Mouse (Mus musculus) hindbrain, embryonic 16.5 days (tissue): ENCODE data around the gene AA792892. TPM values are rescaled to one million over a fixed set of nuclear protein-coding genes. Genes with fewer than 3 reads are reported as not detected.
"Not testable (repeated sequence)": the region's sequence is repeated elsewhere in the genome, so short reads cannot be mapped to it uniquely, and the experiment has no call there.

Source experiments
- ATAC-seq: fragments of 200-750 bp; cut with Nextera tagmentation; 2 replicates; pipeline ENCODE4 v1.8.0; 2017; ENCODE audit warnings: moderate TSS enrichment, moderate library complexity
- H3K27ac ChIP-seq: fragments of 300-500 bp; sonication (generic); 2 replicates; pipeline ENCODE4 v1.5.1; 2014; ENCODE audit warnings: low read depth, mild to moderate bottlenecking, control low read depth, low read length, moderate library complexity
- H3K27me3 ChIP-seq: fragments of 300-500 bp; sonication (generic); replicated peaks from 2 replicates; pipeline ENCODE4 v1.6.1; 2014; ENCODE audit warnings: low read length; ENCODE audit not compliant: control insufficient read depth, insufficient read depth
- H3K36me3 ChIP-seq: fragments of 300-500 bp; sonication (generic); 2 replicates; pipeline ENCODE4 v1.6.1; 2014; ENCODE audit warnings: mild to moderate bottlenecking, low read length, moderate library complexity, mixed read lengths; ENCODE audit not compliant: control insufficient read depth, insufficient read depth
- H3K4me1 ChIP-seq: fragments of 300-500 bp; sonication (generic); 2 replicates; pipeline ENCODE4 v1.6.1; 2014; ENCODE audit warnings: low read depth, low read length; ENCODE audit not compliant: control insufficient read depth, insufficient read depth
- H3K4me2 ChIP-seq: fragments of 300-500 bp; sonication (generic); 2 replicates; pipeline ENCODE4 v1.6.1; 2014; ENCODE audit warnings: mild to moderate bottlenecking, low read length, control low read depth, moderate library complexity
- H3K4me3 ChIP-seq: fragments of 300-500 bp; sonication (generic); 2 replicates; pipeline ENCODE4 v1.5.1; 2014; ENCODE audit warnings: mild to moderate bottlenecking, low read length, control low read depth, moderate library complexity
- H3K9ac ChIP-seq: fragments of 300-500 bp; sonication (generic); 2 replicates; pipeline ENCODE4 v1.6.1; 2014; ENCODE audit warnings: low read depth, mild to moderate bottlenecking, control low read depth, low read length, moderate library complexity
- H3K9me3 ChIP-seq: fragments of 300-500 bp; sonication (generic); 2 replicates; pipeline ENCODE4 v1.6.1; 2014; ENCODE audit warnings: mild to moderate bottlenecking, low read length, moderate library complexity; ENCODE audit not compliant: control insufficient read depth
- WGBS: fragments of 180-500 bp; shearing (Covaris S2); extraction: QIAGEN DNeasy Blood & Tissue Kit; methylation state at CpG from one replicate; pipeline ENCODE4 v1.1.7; 2014; 5-methylcytosine and 5-hydroxymethylcytosine counted together
- polyA plus RNA-seq: library from polyadenylated mRNA; unstranded; fragments of >200 nt; fragmentation: Nextera tagmentation; extraction: Ambion mirVana; gene quantifications from 2 replicates; pipeline ENCODE4 v1.2.1, GENCODE M21; 2015

Gene AA792892
- polyA plus RNA-seq, result not detected in 2 replicates

GRCm38 (mm10) chr5:94339449-94339848 is at the start of gene AA792892:
Gene AA792892, plus strand, starts transcription at chr5:94339749.
- H3K9me3 ChIP-seq, H3K4me2 ChIP-seq, H3K27me3 ChIP-seq, H3K4me1 ChIP-seq, H3K4me3 ChIP-seq, H3K9ac ChIP-seq, H3K27ac ChIP-seq, ATAC-seq, H3K36me3 ChIP-seq: not testable (repeated sequence)
- no CpG with 5 or more reads among the region's 2 CpGs for WGBS

- WGBS, result 100% methylated on average over 1 of the region's 1 CpGs
- not testable (repeated sequence) for H3K4me1 ChIP-seq
These were observed 32.9 kb upstream of the AA792892 start, which contains the start of gene A430089I19Rik for GRCm38 (mm10) chr5:94306696-94307095. Gene A430089I19Rik, minus strand, starts transcription at chr5:94306796.

GRCm38 (mm10) chr5:94314135-94314534 is 25.4 kb upstream of the AA792892 start, which contains the start of gene Gm6502:
Gene Gm6502, plus strand, starts transcription at chr5:94314435.
- H3K4me1 ChIP-seq, H3K9ac ChIP-seq, H3K36me3 ChIP-seq, ATAC-seq, H3K27me3 ChIP-seq, H3K27ac ChIP-seq, H3K4me3 ChIP-seq, H3K9me3 ChIP-seq, H3K4me2 ChIP-seq: not testable (repeated sequence)
- WGBS, result no CpG with 5 or more reads among the region's 2 CpGs

More at GRCm38 (mm10) chr5:94306696-94307095, 32.9 kb upstream of the AA792892 start, which contains the start of gene A430089I19Rik:
- not testable (repeated sequence) for H3K9me3 ChIP-seq, H3K4me2 ChIP-seq, H3K9ac ChIP-seq, ATAC-seq, H3K36me3 ChIP-seq, H3K4me3 ChIP-seq, H3K27ac ChIP-seq, H3K27me3 ChIP-seq

Other genes with a start within 250 kb of the AA792892 start
- not detected in 2 replicates for gene Gm3106, start 121.7 kb upstream of the AA792892 start, polyA plus RNA-seq
- gene A430089I19Rik, start 33.0 kb upstream of the AA792892 start, polyA plus RNA-seq, result not detected in 2 replicates
- gene Gm6502, start 25.3 kb upstream of the AA792892 start, polyA plus RNA-seq, result not detected in 2 replicates
- gene Gm7682, start 106.0 kb downstream of the AA792892 start, polyA plus RNA-seq, result not detected in 2 replicates
- not detected in 2 replicates for gene Gm3139, start 186.5 kb downstream of the AA792892 start, polyA plus RNA-seq